Mouse (Mus musculus): ENCODE data around the gene Ppp1r35. TPM values are rescaled to one million over a fixed set of nuclear protein-coding genes. Genes with fewer than 3 reads are reported as not detected.
A peak's percentile ranks its signal among the peaks of the same experiment; 100 is the strongest.
"Not testable (repeated sequence)": the region's sequence is repeated elsewhere in the genome, so short reads cannot be mapped to it uniquely, and the experiment has no call there.

The Ppp1r35 gene
- polyA plus RNA-seq, 1 experiment from 2014 or later, result 53.4 TPM

GRCm38 (mm10) chr5:137749196-137749836 is 29.3 kb upstream of the Ppp1r35 start:
- Histone ChIP-seq H3K9ac (replicated peaks; ENCODE audit: low read length) (no peak overlapping the region), H3K4me2 (ENCODE audit: low read length) (peak overlapping the region; percentile 95), H3K36me3 (ENCODE audit: control insufficient read depth, insufficient read depth, low read length) (peaks cover 25% of the 10 kb centered on the region), H3K4me1 (ENCODE audit: control insufficient read depth, insufficient read depth, low read length) (peaks cover 16% of the 10 kb centered on the region), H3K9me3 (ENCODE audit: control insufficient read depth, low read length) (no peaks in the 10 kb centered on the region), H3K4me3 (replicated peaks; ENCODE audit: low read depth, low read length) (no peak overlapping the region), H3K27me3 (ENCODE audit: control insufficient read depth, insufficient read depth, low read length) (no peaks in the 10 kb centered on the region), H3K27ac (replicated peaks; ENCODE audit: low read depth, low read length) (no peak overlapping the region)
- 92% methylated on average over 6 of the region's 6 CpGs for WGBS
- DNase-seq, result no peak
- no peak for ATAC-seq (ENCODE audit: low FRiP score, low TSS enrichment)

DNA sequence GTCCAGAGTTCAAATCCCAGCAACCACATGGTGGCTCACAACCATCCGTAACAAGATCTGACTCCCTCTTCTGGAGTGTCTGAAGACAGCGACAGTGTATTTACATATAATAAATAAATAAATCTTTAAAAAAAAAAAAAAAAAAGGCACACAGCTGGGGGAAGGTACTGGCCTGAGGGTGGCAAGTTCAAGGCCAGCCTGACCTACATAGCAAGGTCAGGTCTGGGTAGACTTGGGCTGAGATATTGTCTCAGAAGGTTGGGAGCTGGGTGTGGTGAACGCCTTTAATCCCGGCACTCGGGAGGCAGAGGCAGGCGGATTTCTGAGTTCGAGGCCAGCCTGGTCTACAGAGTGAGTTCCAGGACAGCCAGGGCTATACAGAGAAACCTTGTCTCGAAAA is 28.4 kb upstream of the Ppp1r35 start:
- not testable (repeated sequence) for ATAC-seq (ENCODE audit: low FRiP score, low TSS enrichment); DNase-seq; H3K9ac ChIP-seq (replicated peaks; ENCODE audit: low read length); H3K27me3 ChIP-seq (ENCODE audit: control insufficient read depth, insufficient read depth, low read length); H3K4me3 ChIP-seq (replicated peaks; ENCODE audit: low read depth, low read length); H3K27ac ChIP-seq (replicated peaks; ENCODE audit: low read depth, low read length); H3K9me3 ChIP-seq (ENCODE audit: control insufficient read depth, low read length); H3K4me2 ChIP-seq (ENCODE audit: low read length)
- Histone ChIP-seq H3K36me3 (ENCODE audit: control insufficient read depth, insufficient read depth, low read length) (peaks cover 25% of the 10 kb centered on the region), H3K4me1 (ENCODE audit: control insufficient read depth, insufficient read depth, low read length) (peaks cover 16% of the 10 kb centered on the region)
- WGBS, result 98% methylated on average over 6 of the region's 8 CpGs

- Histone ChIP-seq H3K36me3 (ENCODE audit: control insufficient read depth, insufficient read depth, low read length) (peaks cover 25% of the 10 kb centered on the region), H3K27me3 (ENCODE audit: control insufficient read depth, insufficient read depth, low read length) (no peaks in the 10 kb centered on the region), H3K4me3 (replicated peaks; ENCODE audit: low read depth, low read length) (no peak overlapping the region), H3K9ac (replicated peaks; ENCODE audit: low read length) (no peak overlapping the region), H3K27ac (replicated peaks; ENCODE audit: low read depth, low read length) (no peak overlapping the region), H3K4me1 (ENCODE audit: control insufficient read depth, insufficient read depth, low read length) (peaks cover 15% of the 10 kb centered on the region), H3K4me2 (ENCODE audit: low read length) (no peak overlapping the region), H3K9me3 (ENCODE audit: control insufficient read depth, low read length) (no peaks in the 10 kb centered on the region)
- no peak for ATAC-seq (ENCODE audit: low FRiP score, low TSS enrichment)
- 93% methylated on average over 13 of the region's 13 CpGs for WGBS
- DNase-seq, result no peak
Measured at GRCm38 (mm10) chr5:137751221-137751887, 27.3 kb upstream of the Ppp1r35 start.

GRCm38 (mm10) chr5:137751988-137752387 is 26.7 kb upstream of the Ppp1r35 start:
- 93% methylated on average over 6 of the region's 6 CpGs for WGBS
- H3K4me1 ChIP-seq (ENCODE audit: control insufficient read depth, insufficient read depth, low read length), result peaks cover 13% of the 10 kb centered on the region
- H3K9me3 ChIP-seq (ENCODE audit: control insufficient read depth, low read length), result no peaks in the 10 kb centered on the region
- H3K4me3 ChIP-seq (replicated peaks; ENCODE audit: low read depth, low read length), result no peak overlapping the region
- ATAC-seq (ENCODE audit: low FRiP score, low TSS enrichment), result no peak
- H3K36me3 ChIP-seq (ENCODE audit: control insufficient read depth, insufficient read depth, low read length), result peaks cover 25% of the 10 kb centered on the region
- H3K27me3 ChIP-seq (ENCODE audit: control insufficient read depth, insufficient read depth, low read length), result no peaks in the 10 kb centered on the region
- H3K9ac ChIP-seq (replicated peaks; ENCODE audit: low read length), result no peak overlapping the region
- no peak for DNase-seq
- H3K27ac ChIP-seq (replicated peaks; ENCODE audit: low read depth, low read length), result no peak overlapping the region
- no peak overlapping the region for H3K4me2 ChIP-seq (ENCODE audit: low read length)

DNA sequence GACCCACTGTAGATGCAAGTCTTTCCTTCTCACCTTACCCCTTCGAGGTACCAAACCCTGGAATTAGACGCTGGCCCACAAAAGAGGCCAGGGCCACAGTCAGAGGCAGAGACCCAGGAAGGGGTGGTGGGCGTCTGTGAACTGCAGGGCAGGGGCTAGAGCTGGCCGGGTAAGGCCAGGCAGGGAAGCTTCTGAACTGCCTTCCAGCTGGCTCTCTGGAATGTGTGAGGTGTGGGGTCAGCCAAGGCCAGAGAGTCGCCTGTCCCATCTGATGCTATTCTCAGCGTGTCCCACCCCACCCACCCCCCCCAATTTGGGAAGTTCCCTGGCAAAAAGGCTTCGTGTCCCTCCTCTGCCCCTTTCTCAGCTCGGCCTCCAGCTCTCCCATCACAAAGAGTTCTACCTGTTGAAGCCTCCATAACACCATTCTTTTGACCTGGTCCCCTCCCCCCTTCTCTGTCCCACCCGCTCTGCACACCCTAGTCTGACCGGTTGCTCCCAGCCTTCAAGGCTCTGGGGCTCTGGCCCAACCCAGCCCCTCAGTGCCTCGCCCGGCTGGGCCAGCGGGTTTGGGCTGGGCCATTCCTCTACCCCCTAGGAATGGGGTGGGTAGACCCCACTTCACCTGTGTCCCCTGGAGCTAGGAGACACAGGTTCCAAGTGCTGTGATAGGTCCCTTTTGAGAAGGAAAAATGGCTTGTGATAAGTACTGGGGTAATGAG is 25.4 kb upstream of the Ppp1r35 start:
- peaks cover 25% of the 10 kb centered on the region for H3K36me3 ChIP-seq (ENCODE audit: control insufficient read depth, insufficient read depth, low read length)
- peaks cover 5% of the 10 kb centered on the region; the same call in 1 of the 2 replicates for H3K4me1 ChIP-seq (ENCODE audit: control insufficient read depth, insufficient read depth, low read length)
- no peak overlapping the region for H3K4me3 ChIP-seq (replicated peaks; ENCODE audit: low read depth, low read length)
- H3K9me3 ChIP-seq (ENCODE audit: control insufficient read depth, low read length), result no peaks in the 10 kb centered on the region
- no peak for ATAC-seq (ENCODE audit: low FRiP score, low TSS enrichment)
- 90% methylated on average over 13 of the region's 13 CpGs for WGBS
- H3K4me2 ChIP-seq (ENCODE audit: low read length), result no peak overlapping the region
- no peak for DNase-seq
- H3K27ac ChIP-seq (replicated peaks; ENCODE audit: low read depth, low read length), result no peak overlapping the region
- no peak overlapping the region for H3K9ac ChIP-seq (replicated peaks; ENCODE audit: low read length)
- no peaks in the 10 kb centered on the region for H3K27me3 ChIP-seq (ENCODE audit: control insufficient read depth, insufficient read depth, low read length)

DNA sequence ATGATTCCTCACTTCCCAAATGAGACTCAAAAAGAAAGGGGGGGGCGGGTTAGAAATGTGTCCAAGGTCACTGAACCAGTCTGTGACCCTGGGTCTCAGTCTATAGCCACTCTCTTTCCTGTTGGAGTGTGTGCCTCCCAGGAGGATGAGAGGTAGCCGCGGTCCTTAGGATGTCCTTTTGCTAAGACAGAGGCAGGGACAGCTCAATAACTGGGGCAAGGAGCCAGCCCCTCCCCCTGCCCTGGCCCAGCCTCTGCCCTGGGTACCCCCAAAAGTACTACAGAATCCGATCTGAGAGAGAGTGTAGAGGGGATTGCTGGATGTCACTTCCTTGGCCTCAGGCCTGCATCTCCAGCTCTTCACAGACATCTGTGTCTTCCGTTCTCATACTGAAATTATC is 23.2 kb upstream of the Ppp1r35 start:
- Histone ChIP-seq H3K4me3 (replicated peaks; ENCODE audit: low read depth, low read length) (no peak overlapping the region), H3K4me2 (ENCODE audit: low read length) (no peak overlapping the region), H3K9ac (replicated peaks; ENCODE audit: low read length) (no peak overlapping the region), H3K27ac (replicated peaks; ENCODE audit: low read depth, low read length) (no peak overlapping the region), H3K27me3 (ENCODE audit: control insufficient read depth, insufficient read depth, low read length) (no peaks in the 10 kb centered on the region), H3K36me3 (ENCODE audit: control insufficient read depth, insufficient read depth, low read length) (peaks cover 30% of the 10 kb centered on the region), H3K9me3 (ENCODE audit: control insufficient read depth, low read length) (no peaks in the 10 kb centered on the region), H3K4me1 (ENCODE audit: control insufficient read depth, insufficient read depth, low read length) (peaks cover 2% of the 10 kb centered on the region; the same call in 1 of the 2 replicates)
- WGBS, result 89% methylated on average over 5 of the region's 5 CpGs
- ATAC-seq (ENCODE audit: low FRiP score, low TSS enrichment) (no peak), DNase-seq (no peak)

- Histone ChIP-seq H3K4me2 (ENCODE audit: low read length) (no peak overlapping the region), H3K9ac (replicated peaks; ENCODE audit: low read length) (no peak overlapping the region), H3K27me3 (ENCODE audit: control insufficient read depth, insufficient read depth, low read length) (no peaks in the 10 kb centered on the region), H3K36me3 (ENCODE audit: control insufficient read depth, insufficient read depth, low read length) (peaks cover 29% of the 10 kb centered on the region), H3K27ac (replicated peaks; ENCODE audit: low read depth, low read length) (no peak overlapping the region), H3K4me3 (replicated peaks; ENCODE audit: low read depth, low read length) (no peak overlapping the region), H3K4me1 (ENCODE audit: control insufficient read depth, insufficient read depth, low read length) (peaks cover 2% of the 10 kb centered on the region; the same call in 1 of the 2 replicates), H3K9me3 (ENCODE audit: control insufficient read depth, low read length) (no peaks in the 10 kb centered on the region)
- WGBS, result 79% methylated on average over 3 of the region's 3 CpGs
- ATAC-seq (ENCODE audit: low FRiP score, low TSS enrichment), result no peak
- no peak for DNase-seq
Measured at GRCm38 (mm10) chr5:137756106-137756505, 22.5 kb upstream of the Ppp1r35 start.

GRCm38 (mm10) chr5:137756882-137757661 is 21.6 kb upstream of the Ppp1r35 start:
- no peaks in the 10 kb centered on the region for H3K27me3 ChIP-seq (ENCODE audit: control insufficient read depth, insufficient read depth, low read length)
- H3K9ac ChIP-seq (replicated peaks; ENCODE audit: low read length), result no peak overlapping the region
- DNase-seq (peak; percentile 94), ATAC-seq (ENCODE audit: low FRiP score, low TSS enrichment) (peak; percentile 46; the same call in 1 of the 2 replicates)
- no peak overlapping the region for H3K4me3 ChIP-seq (replicated peaks; ENCODE audit: low read depth, low read length)
- H3K36me3 ChIP-seq (ENCODE audit: control insufficient read depth, insufficient read depth, low read length), result peaks cover 20% of the 10 kb centered on the region
- H3K27ac ChIP-seq (replicated peaks; ENCODE audit: low read depth, low read length), result no peak overlapping the region
- no peaks in the 10 kb centered on the region for H3K9me3 ChIP-seq (ENCODE audit: control insufficient read depth, low read length)
- no peak overlapping the region for H3K4me2 ChIP-seq (ENCODE audit: low read length)
- peaks cover 2% of the 10 kb centered on the region; the same call in 1 of the 2 replicates for H3K4me1 ChIP-seq (ENCODE audit: control insufficient read depth, insufficient read depth, low read length)
- WGBS, result 39% methylated on average over 10 of the region's 10 CpGs

Data from midbrain, embryonic 14.5 days (tissue).